In genomic region chr13:11941724-11942123, GRCm38 (mm10) we compare ENCODE assay signal across 34 mouse cellular contexts.
"Had no signal": no experiment of that assay in that cellular context is flagged by ENCODE, and none has a peak within 500 bp of the region (broad histone marks: within the 10 kb centered on the region; RNA-seq: fewer than 3 reads in every experiment).

No protein-coding gene starts in this region.

- H3K36me3 ChIP-seq: hindbrain, embryonic 10.5 days; hindbrain, embryonic 13.5 days; hindbrain, embryonic 15.5 days; intestine, embryonic 15.5 days; kidney, embryonic 15.5 days had no signal

- H3K9ac ChIP-seq: heart, embryonic 12.5 days; heart, embryonic 13.5 days; heart, embryonic 15.5 days; hindbrain, embryonic 13.5 days; hindbrain, embryonic 14.5 days; hindbrain, embryonic 15.5 days; intestine, embryonic 15.5 days; kidney, embryonic 15.5 days had no signal

- H3K4me1 ChIP-seq: heart, embryonic 10.5 days; hindbrain, embryonic 10.5 days; hindbrain, embryonic 13.5 days; hindbrain, embryonic 15.5 days; intestine, embryonic 15.5 days; kidney, embryonic 15.5 days had no signal

- H3K4me3 ChIP-seq: heart, embryonic 10.5 days; heart, embryonic 12.5 days; heart, embryonic 13.5 days; heart, embryonic 15.5 days; hindbrain, embryonic 10.5 days; hindbrain, embryonic 13.5 days; hindbrain, embryonic 15.5 days; intestine, embryonic 15.5 days; kidney, embryonic 15.5 days; layer of hippocampus, adult 2 months; left cerebral cortex, adult 2 months had no signal

- H3K4me2 ChIP-seq: heart, embryonic 11.5 days; heart, embryonic 12.5 days; heart, embryonic 13.5 days; heart, embryonic 15.5 days; hindbrain, embryonic 13.5 days; hindbrain, embryonic 14.5 days; hindbrain, embryonic 15.5 days; intestine, embryonic 15.5 days; kidney, embryonic 15.5 days had no signal

- H3K27ac ChIP-seq: heart, embryonic 10.5 days; heart, embryonic 13.5 days; heart, embryonic 15.5 days; hindbrain, embryonic 10.5 days; hindbrain, embryonic 13.5 days; hindbrain, embryonic 14.5 days; hindbrain, embryonic 15.5 days; hindbrain, postnatal 0 days; intestine, embryonic 15.5 days; kidney, embryonic 15.5 days; kidney, postnatal 0 days; layer of hippocampus, adult 2 months; left cerebral cortex, adult 2 months had no signal

- H3K27me3 ChIP-seq: heart, embryonic 12.5 days; heart, embryonic 13.5 days; heart, embryonic 15.5 days; hindbrain, embryonic 13.5 days; hindbrain, embryonic 15.5 days; intestine, embryonic 15.5 days; kidney, embryonic 15.5 days had no signal

- ATAC-seq: hindbrain, embryonic 16.5 days; hindbrain, postnatal 0 days; inflammation-experienced regulatory T-cells, adult 6 months; intestine, embryonic 15.5 days; intestine, postnatal 0 days had no signal

- H3K9me3 ChIP-seq: heart, embryonic 10.5 days; heart, embryonic 12.5 days; heart, embryonic 13.5 days; heart, embryonic 15.5 days; hindbrain, embryonic 10.5 days; hindbrain, embryonic 13.5 days; hindbrain, embryonic 15.5 days; intestine, embryonic 15.5 days; kidney, embryonic 15.5 days had no signal

- DNase-seq: heart, postnatal 10 days; heart, postnatal 14 days; heart, postnatal 36 days; heart, postnatal 4 days; kidney, adult 11 months; kidney, adult 18-20 months; kidney, adult 2 months; kidney, adult 8-10 months; kidney, adult 9 months; kidney, postnatal 10 days; kidney, postnatal 14 days; kidney, postnatal 25 days; kidney, postnatal 36 days; kidney, postnatal 4 days; layer of hippocampus, adult 9-11 months; layer of hippocampus, postnatal 36 days had no signal
